Mouse (Mus musculus) CD4-positive helper T cell, adult 2 months (primary cell): ENCODE measurements around the gene Olfr113.
"Not testable (repeated sequence)": the region's sequence is repeated elsewhere in the genome, so short reads cannot be mapped to it uniquely, and the experiment has no call there.

Experiments used
- DNase-seq: peaks from one replicate; pipeline ENCODE4 v3.0.0-alpha.2; 2012; ENCODE audit warnings: low read depth, missing footprints, low spot score

Olfr113 gene

DNA sequence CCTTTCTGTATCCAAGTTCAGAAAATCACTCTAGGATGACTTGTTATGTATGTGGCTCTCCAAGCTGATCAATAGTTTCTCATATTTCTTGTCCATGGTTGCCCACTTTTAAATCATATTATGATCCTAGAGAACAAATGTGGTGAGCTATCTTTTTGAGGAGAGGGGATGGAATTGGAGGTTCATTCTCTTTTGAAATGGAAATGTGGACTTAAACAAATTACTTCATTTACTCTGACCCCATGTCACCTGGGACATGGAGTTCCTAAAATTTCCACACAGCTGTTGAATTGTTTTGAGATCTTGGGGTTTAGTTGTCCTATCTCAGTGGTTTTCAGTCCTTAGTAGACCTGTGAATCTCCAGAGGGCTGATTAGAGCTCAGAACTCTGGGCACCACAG lies at the start of gene Olfr113:
Gene Olfr113 (minus strand): TSS at position 101 of the 400 bp plus-strand sequence.
- DNase-seq, result no peak

DNA sequence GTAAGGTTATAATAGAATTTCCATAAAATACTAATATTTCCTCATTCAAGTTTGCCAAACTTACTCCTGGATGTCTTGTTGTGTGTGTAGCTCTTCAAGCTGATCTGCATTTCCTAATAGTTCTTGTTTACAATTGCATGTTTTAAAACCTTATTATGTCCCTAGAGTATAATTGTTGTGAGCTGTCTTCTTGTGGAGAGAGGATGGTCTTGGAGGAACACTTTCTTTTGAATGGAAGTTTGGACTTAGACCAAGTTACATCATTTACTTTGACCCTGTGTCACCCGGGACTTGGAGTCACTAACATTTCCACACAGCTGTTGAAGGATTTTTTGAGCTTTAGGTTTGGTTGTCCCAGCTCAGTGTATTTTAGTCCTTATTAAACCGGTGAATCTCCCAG lies 49.5 kb upstream of the Olfr113 start, which contains the start of the genes Olfr115 and Olfr116:
Gene Olfr115 (minus strand): TSS at position 101 of the 400 bp plus-strand sequence.
Gene Olfr116 (minus strand): TSS at position 191 of the 400 bp plus-strand sequence.
- DNase-seq, result no peak

DNA sequence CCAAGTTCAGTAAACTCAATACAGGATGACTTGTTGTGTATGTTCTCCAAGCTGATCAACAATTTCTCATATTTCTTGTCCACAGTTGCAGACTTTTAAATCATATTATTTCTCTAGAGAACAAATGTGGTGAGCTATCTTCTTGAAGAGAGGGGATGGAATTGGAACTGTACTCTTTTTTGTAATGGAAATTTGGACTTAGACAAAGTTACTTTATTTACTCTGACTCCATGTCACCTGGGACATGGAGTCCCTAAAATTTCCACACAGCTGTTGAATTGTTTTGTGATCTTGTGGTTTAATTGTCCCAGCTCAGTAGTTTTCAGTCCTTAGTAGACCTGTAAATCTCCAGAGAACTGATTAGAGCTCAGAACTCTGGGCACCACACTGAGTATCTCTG lies 15.2 kb upstream of the Olfr113 start, which contains the start of gene Olfr114:
Gene Olfr114 (minus strand): TSS at position 101 of the 400 bp plus-strand sequence.
- DNase-seq, result no peak

DNA sequence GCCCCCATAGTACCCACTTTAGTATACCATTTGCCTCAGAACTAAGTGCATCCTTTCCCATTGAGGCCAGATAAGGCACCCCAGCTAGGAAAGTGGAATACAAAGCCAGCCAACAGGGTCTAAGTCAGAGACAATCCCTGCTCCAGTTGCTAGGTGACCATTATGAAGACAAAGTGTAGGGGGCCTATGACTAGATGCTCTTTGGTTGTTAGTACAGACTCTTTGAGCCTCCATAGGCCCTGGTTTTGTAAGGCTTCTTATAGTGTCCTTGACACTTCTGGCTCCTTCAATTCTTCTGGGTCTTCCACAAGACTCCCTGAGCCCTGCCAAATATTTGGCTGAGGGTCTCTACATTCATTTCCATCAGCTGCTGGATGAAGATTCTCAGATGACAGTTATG lies 8.1 kb downstream of the Olfr113 start, which contains the start of gene Olfr112:
Gene Olfr112 (minus strand): TSS at position 101 of the 400 bp plus-strand sequence.
- DNase-seq, result no peak

DNA sequence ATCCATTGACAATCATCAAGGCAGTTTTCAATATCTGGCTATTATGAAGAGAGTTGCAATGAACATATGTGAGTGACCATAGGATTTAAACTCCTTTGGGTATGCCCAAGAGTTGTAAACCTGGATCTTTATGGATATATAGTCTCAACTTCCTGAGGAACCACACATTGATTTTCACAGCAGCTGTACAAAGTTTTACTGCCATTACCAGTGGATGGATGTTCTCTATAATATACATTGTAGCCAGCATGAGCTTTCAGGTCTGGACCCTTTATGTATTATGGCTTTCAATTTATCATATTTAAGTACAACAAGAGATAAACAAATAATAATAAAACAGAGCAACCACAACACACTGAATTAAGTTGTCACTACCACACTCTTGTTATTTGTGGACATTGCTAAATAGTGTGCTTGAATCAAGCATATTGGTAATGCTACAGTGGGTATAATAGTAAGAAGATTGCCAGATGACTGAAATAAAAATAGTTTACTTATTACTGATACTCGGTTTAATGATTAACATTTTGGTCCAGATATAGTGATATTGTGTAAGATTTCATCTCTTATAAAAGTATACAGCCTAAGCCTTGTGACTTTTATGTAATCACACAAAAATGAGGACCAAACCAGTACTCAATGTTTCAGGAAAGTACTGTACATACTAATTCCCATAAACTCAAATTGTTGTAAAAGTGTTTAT lies 18.4 kb downstream of the Olfr113 start:
- no peak for DNase-seq

DNA sequence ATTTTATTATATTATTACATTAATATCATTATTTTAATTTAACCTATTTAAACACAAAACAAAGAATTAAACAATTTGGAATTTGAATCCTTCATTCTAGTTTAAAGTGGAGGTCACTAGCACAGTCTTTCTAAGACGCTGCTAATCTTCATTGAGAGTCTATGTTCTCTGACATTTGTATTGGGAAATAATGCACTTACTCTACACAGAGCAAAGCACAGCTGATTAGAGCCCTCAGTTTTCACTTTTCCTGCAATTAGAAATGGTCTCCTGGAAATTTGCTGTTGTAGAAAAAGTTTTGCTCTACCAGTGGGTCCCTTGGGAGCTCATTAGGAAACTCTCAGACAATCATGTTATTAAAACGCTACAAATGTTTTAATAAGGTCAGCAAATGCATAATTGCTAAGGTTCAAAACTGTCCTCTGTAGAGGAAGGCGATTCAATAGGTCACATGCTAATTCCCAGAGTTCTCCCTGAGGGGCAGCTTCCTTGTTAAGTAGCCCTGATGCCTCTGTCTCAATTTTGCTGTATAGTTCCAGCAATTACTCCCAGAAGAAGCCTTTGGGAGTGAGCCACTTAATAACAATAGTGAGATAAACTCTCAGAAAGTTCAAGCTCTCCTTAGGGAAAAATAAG lies 33.5 kb downstream of the Olfr113 start:
- DNase-seq, result no peak

DNA sequence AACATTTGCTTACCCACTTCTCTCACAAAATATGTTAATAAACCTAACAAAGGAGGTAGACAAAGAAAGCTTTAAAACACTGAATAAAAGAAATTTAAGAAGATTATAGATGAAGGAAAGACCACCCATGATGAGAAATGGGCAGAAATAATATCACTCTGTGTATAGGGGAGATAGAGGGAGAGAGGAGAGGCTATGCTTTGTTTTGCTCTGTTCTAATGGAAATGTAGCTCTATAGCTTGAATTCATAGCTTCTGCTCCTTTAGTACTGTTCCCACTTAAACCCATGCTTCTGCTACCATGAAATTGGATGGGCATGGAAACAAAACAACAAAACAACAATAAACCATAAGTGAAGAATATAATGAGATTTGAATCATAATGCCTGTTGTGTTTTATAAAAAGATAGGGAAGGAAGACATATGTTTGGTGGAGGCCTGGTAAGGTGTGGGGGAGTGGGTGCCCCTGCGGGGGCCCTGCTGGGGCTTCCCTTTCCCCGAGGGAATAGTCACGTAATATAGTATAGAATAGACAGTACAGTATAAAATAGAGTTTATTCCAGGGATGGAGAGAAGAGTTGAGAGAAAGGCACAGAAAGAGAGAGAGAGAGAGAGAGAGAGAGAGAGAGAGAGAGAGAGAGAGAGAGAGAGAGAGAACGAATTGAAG lies 35.9 kb downstream of the Olfr113 start:
- no peak for DNase-seq

DNA sequence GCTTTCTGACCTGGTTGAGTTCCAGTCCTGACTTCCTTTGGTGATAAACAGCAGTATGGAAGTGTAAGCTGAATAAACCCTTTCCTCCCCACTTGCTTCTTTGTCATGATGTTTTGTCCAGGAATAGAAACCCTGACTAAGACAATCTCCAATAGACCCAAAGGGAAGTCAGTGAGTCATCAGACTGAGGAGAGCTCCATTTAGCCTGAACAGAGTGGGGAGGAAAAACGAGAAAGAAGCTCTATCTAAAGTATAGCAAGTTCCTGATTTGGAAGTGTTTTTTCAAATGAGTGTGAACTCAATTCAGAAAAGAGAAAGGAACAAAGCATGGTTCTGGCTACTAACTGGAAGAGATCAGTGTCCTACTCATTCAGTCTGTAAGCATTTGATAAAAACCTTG lies 39.0 kb downstream of the Olfr113 start:
- DNase-seq, result not testable (repeated sequence)

DNA sequence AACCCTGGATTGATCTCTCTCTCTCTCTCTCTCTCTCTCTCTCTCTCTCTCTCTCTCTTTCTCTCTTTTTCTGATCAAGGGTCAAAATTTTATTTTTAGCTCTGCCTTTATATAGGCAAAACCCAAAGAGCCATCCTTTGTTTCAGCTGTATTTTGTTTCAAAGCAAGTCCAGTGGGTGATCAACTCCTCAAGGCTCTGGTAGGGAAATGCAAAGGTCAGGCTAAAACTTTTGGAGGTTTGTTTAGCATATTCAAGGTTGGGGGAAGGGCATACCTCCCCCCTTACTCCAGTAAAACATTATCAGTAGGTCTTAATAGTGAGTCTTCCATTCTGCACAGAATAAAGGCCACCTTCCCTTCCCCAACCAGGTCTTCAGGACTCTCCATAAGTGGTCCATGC lies 42.3 kb downstream of the Olfr113 start:
- DNase-seq, result no peak

DNA sequence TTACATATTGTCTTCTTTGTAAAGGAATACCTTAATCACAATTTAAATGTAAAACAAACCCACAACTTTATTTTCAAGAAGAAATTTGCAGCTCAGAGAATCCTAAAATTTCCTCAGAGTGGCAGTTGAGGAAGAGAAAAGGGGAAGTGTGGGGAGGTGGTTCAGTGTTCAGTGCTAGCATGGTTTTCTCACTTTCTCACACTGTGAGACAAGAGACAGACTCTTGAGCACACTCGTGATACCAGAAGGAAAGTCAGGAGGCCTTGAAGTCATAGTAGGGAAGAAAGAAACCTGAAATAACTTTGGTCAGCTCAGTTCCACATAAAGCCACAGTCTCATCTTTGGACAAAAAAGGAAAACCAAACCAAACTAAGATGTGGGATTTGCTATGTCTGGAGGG lies 52.0 kb downstream of the Olfr113 start:
- not testable (repeated sequence) for DNase-seq

DNA sequence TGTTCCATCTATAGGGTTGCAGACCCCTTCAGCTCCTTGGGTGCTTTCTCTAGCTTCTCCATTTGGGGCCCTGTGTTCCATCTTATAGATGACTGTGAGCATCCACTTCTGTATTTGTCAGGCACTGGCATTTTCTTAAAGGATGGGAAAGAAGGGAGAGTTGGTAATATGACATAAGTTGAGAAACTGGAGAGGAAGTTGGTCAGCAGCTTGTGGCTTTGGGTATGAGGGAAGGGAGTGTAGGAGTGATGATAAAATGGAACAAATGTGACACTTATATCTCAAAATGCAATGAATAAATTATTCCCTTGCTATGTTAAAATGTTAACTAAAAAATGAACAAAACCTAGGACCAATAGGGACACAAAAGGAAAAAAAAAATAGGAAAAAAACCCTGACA lies 52.9 kb downstream of the Olfr113 start:
- not testable (repeated sequence) for DNase-seq
